Mouse (Mus musculus) lung, embryonic 16.5 days (tissue): Measurements from ENCODE around the gene Frmd4b. TPM values are rescaled to one million over a fixed set of nuclear protein-coding genes. Genes with fewer than 3 reads are reported as not detected.

Source experiments
- ATAC-seq: fragments of 200-750 bp; cut with Nextera tagmentation; 2 replicates; pipeline ENCODE4 v1.8.0; 2017; ENCODE audit warnings: low read depth, mild to moderate bottlenecking, moderate library complexity
- H3K27ac ChIP-seq: fragments of 300-500 bp; sonication (generic); 2 replicates; pipeline ENCODE4 v1.5.1; 2014; ENCODE audit warnings: mild to moderate bottlenecking, control low read depth, low read length
- H3K27me3 ChIP-seq: fragments of 300-500 bp; sonication (generic); 2 replicates; pipeline ENCODE4 v1.6.1; 2014; ENCODE audit warnings: low read depth, low read length, mixed read lengths; ENCODE audit not compliant: control insufficient read depth, insufficient read depth
- H3K36me3 ChIP-seq: fragments of 300-500 bp; sonication (generic); 2 replicates; pipeline ENCODE4 v1.6.1; 2014; ENCODE audit warnings: low read length; ENCODE audit not compliant: control insufficient read depth, insufficient read depth
- H3K4me1 ChIP-seq: fragments of 300-500 bp; sonication (generic); replicated peaks from 2 replicates; pipeline ENCODE4 v1.6.1; 2014; ENCODE audit warnings: low read length, mixed read lengths; ENCODE audit not compliant: control insufficient read depth, insufficient read depth
- H3K4me2 ChIP-seq: fragments of 300-500 bp; sonication (generic); 2 replicates; pipeline ENCODE4 v1.6.1; 2014; ENCODE audit warnings: low read depth, low read length, control low read depth
- H3K4me3 ChIP-seq: fragments of 300-500 bp; sonication (generic); 2 replicates; pipeline ENCODE4 v1.5.1; 2014; ENCODE audit warnings: mild to moderate bottlenecking, low read length, control low read depth
- H3K9ac ChIP-seq: fragments of 300-500 bp; sonication (generic); 2 replicates; pipeline ENCODE4 v1.6.1; 2014; ENCODE audit warnings: low read length, control low read depth
- H3K9me3 ChIP-seq: fragments of 300-500 bp; sonication (generic); 2 replicates; pipeline ENCODE4 v1.6.1; 2016; ENCODE audit warnings: low read length; ENCODE audit not compliant: control insufficient read depth
- WGBS: fragments of 180-500 bp; shearing (Covaris S2); extraction: QIAGEN DNeasy Blood & Tissue Kit; methylation state at CpG from one replicate; pipeline ENCODE4 v1.1.7; 2014; 5-methylcytosine and 5-hydroxymethylcytosine counted together
- polyA plus RNA-seq: library from polyadenylated mRNA; unstranded; fragments of >200 nt; fragmentation: Nextera tagmentation; extraction: Ambion mirVana; gene quantifications from 2 replicates; pipeline ENCODE4 v1.2.1, GENCODE M21; 2015

The Frmd4b gene
- polyA plus RNA-seq, 1 experiment from 2014 or later: 17.9 TPM

GRCm38 (mm10) chr6:97239360-97239759 is 378.0 kb downstream of the Frmd4b start:
- ATAC-seq: no peak
- Histone ChIP-seq H3K4me1 (no peaks in the 10 kb centered on the region), H3K27ac (no peak overlapping the region), H3K9me3 (peaks cover 4% of the 10 kb centered on the region), H3K36me3 (no peaks in the 10 kb centered on the region; the same call in 1 of the 2 replicates), H3K9ac (no peak overlapping the region), H3K27me3 (no peaks in the 10 kb centered on the region), H3K4me2 (no peak overlapping the region), H3K4me3 (no peak overlapping the region)
- 88% methylated on average over 6 of the region's 6 CpGs for WGBS

Other genes starting within 250 kb of the Frmd4b start
- gene Mitf, start 189.5 kb upstream of the Frmd4b start, polyA plus RNA-seq: 2.3 and 2.4 TPM in 2 replicates